Mouse (Mus musculus) CD4-positive, CD25-positive, alpha-beta regulatory T cell, adult 2 months (primary cell): ENCODE measurements around the gene Dock10.

Experiments
- DNase-seq: peaks from one replicate; pipeline ENCODE4 v3.0.0-alpha.2; 2012; ENCODE audit warnings: low read depth, low spot score

Dock10 gene

GRCm38 (mm10) chr1:80656389-80656788, 101.9 kb downstream of the Dock10 start:
- no peak for DNase-seq

GRCm38 (mm10) chr1:80655854-80656253, 102.5 kb downstream of the Dock10 start:
- DNase-seq, result peak; percentile 33

GRCm38 (mm10) chr1:80655195-80655594, 103.1 kb downstream of the Dock10 start:
- DNase-seq, result no peak

GRCm38 (mm10) chr1:80654177-80654576, 104.2 kb downstream of the Dock10 start:
- DNase-seq, result no peak

GRCm38 (mm10) chr1:80652803-80653202, 105.5 kb downstream of the Dock10 start:
- peak; percentile 24 for DNase-seq

- DNase-seq, result no peak
Observed at GRCm38 (mm10) chr1:80652083-80652482, 106.2 kb downstream of the Dock10 start.

GRCm38 (mm10) chr1:80646602-80647001, 111.7 kb downstream of the Dock10 start:
- DNase-seq, result peak; percentile 35

- peak; percentile 63 for DNase-seq
Observed at GRCm38 (mm10) chr1:80643866-80644451, 114.4 kb downstream of the Dock10 start.

GRCm38 (mm10) chr1:80641832-80642231, 116.5 kb downstream of the Dock10 start:
- DNase-seq, result peak; percentile 16

GRCm38 (mm10) chr1:80641288-80641687, 117.0 kb downstream of the Dock10 start:
- peak; percentile 45 for DNase-seq

GRCm38 (mm10) chr1:80639553-80639952, 118.8 kb downstream of the Dock10 start:
- no peak for DNase-seq

GRCm38 (mm10) chr1:80637214-80637705, 121.1 kb downstream of the Dock10 start:
- DNase-seq, result peak; percentile 52

GRCm38 (mm10) chr1:80635825-80636224, 122.5 kb downstream of the Dock10 start:
- DNase-seq, result peak; percentile 47

GRCm38 (mm10) chr1:80633536-80633935, 124.8 kb downstream of the Dock10 start:
- no peak for DNase-seq

- DNase-seq, result no peak
Observed at GRCm38 (mm10) chr1:80630179-80631149, 127.9 kb downstream of the Dock10 start.

- DNase-seq, result no peak
Observed at GRCm38 (mm10) chr1:80628054-80628453, 130.3 kb downstream of the Dock10 start.

GRCm38 (mm10) chr1:80626800-80627199, 131.5 kb downstream of the Dock10 start:
- DNase-seq, result no peak

GRCm38 (mm10) chr1:80625371-80625770, 133.0 kb downstream of the Dock10 start:
- no peak for DNase-seq

- DNase-seq, result no peak
Observed at GRCm38 (mm10) chr1:80624552-80624951, 133.8 kb downstream of the Dock10 start.

GRCm38 (mm10) chr1:80622646-80623045, 135.7 kb downstream of the Dock10 start:
- no peak for DNase-seq

- peak; percentile 25 for DNase-seq
Observed at GRCm38 (mm10) chr1:80619100-80619499, 139.2 kb downstream of the Dock10 start.

GRCm38 (mm10) chr1:80616671-80617070, 141.7 kb downstream of the Dock10 start:
- no peak for DNase-seq

- DNase-seq, result no peak
Observed at GRCm38 (mm10) chr1:80614750-80615149, 143.6 kb downstream of the Dock10 start.
